Mouse (Mus musculus): ENCODE data around the gene Sept3.

Sept3 gene

GRCm38 (mm10) chr15:82340414-82341035, 65.8 kb downstream of the Sept3 start:
- DNase-seq, result no peak

GRCm38 (mm10) chr15:82341036-82341501, 66.4 kb downstream of the Sept3 start:
- DNase-seq, result no peak

- DNase-seq, result no peak
Measured at GRCm38 (mm10) chr15:82341675-82342542, 67.2 kb downstream of the Sept3 start.

GRCm38 (mm10) chr15:82342543-82342935, 67.8 kb downstream of the Sept3 start:
- no peak for DNase-seq

- no peak for DNase-seq
Measured at GRCm38 (mm10) chr15:82343368-82344287, 68.9 kb downstream of the Sept3 start.

Data from cerebellum, postnatal 14 days (tissue).